ENCODE assay signal across 9 mouse cellular contexts in genomic region chr12:80013577-80013903, GRCm38 (mm10).
DNase-seq lines count a peak whose midpoint lies in the region; ATAC-seq and TF ChIP-seq lines count a peak whose summit lies in the region.
"Had no signal": no experiment of that assay in that cellular context is flagged by ENCODE, and none has a peak within 500 bp of the region (broad histone marks: within the 10 kb centered on the region; RNA-seq: fewer than 3 reads in every experiment).

No protein-coding gene starts in this region.

- H3K4me1 ChIP-seq in forebrain, embryonic 13.5 days, result peaks cover 22% of the 10 kb centered on the region
- peaks cover 18% of the 10 kb centered on the region for H3K4me1 ChIP-seq in forebrain, embryonic 12.5 days
- peaks cover 47% of the 10 kb centered on the region for H3K4me1 ChIP-seq in bone marrow macrophage, adult 2 months (ENCODE audit: control insufficient read depth, insufficient read depth, low read length)
- peaks cover 11% of the 10 kb centered on the region for H3K4me1 ChIP-seq in hindbrain, embryonic 16.5 days (ENCODE audit: control insufficient read depth, insufficient read depth, low read depth, low read length)
- peaks cover 9% of the 10 kb centered on the region for H3K4me1 ChIP-seq in midbrain, embryonic 11.5 days (ENCODE audit: control insufficient read depth, insufficient read depth, low read length)

- DNase-seq in midbrain, embryonic 11.5 days (ENCODE audit: low spot score, missing footprints), result peak; percentile 89
- DNase-seq in left cerebral cortex, postnatal 36 days (ENCODE audit: low spot score in 2 of 2), result no peak
- no peak for DNase-seq in left cerebral cortex, adult 9 months (ENCODE audit: low spot score in 2 of 2)
- no peak for DNase-seq in layer of hippocampus, adult 18-20 months (ENCODE audit: low spot score in 2 of 2)

- H3K4me2 ChIP-seq in forebrain, embryonic 13.5 days, result 0 out of 2 replicates have a peak overlapping the region, but pooled peaks have one; percentile 36
- H3K4me2 ChIP-seq in forebrain, embryonic 12.5 days, result no peak overlapping the region
- peak overlapping the region; percentile 55 for H3K4me2 ChIP-seq in hindbrain, embryonic 16.5 days (ENCODE audit: low read length)
- no peak overlapping the region for H3K4me2 ChIP-seq in midbrain, embryonic 11.5 days

- H3K27ac ChIP-seq in forebrain, embryonic 13.5 days, result peak overlapping the region; percentile 57; the same call in 1 of the 2 replicates
- no peak overlapping the region for H3K27ac ChIP-seq in forebrain, embryonic 12.5 days
- H3K27ac ChIP-seq in bone marrow macrophage, adult 2 months (ENCODE audit: insufficient read depth, low read depth, low read length), result peak overlapping the region; percentile 100
- peak overlapping the region; percentile 63 for H3K27ac ChIP-seq in hindbrain, embryonic 16.5 days (ENCODE audit: low read depth, low read length)
- no peak overlapping the region for H3K27ac ChIP-seq in midbrain, embryonic 11.5 days (ENCODE audit: low read depth, low read length)
- H3K27ac ChIP-seq: liver, embryonic 14.5 days had no signal

- no peak for TF ChIP-seq POLR2A in bone marrow macrophage, adult 2 months (IDR thresholded peaks at IDR 0.05; ENCODE audit: borderline replicate concordance, low read depth, low read length)

- no peak for TF ChIP-seq CTCF in bone marrow macrophage, adult 2 months (IDR thresholded peaks at IDR 0.05; ENCODE audit: low read depth, low read length)

- 67% methylated on average over 6 of the region's 6 CpGs for WGBS in forebrain, embryonic 13.5 days
- 80% methylated on average over 6 of the region's 6 CpGs for WGBS in forebrain, embryonic 12.5 days
- WGBS in hindbrain, embryonic 16.5 days, result 40% methylated on average over 6 of the region's 6 CpGs
- WGBS in midbrain, embryonic 11.5 days, result 74% methylated on average over 6 of the region's 6 CpGs

- no peaks in the 10 kb centered on the region for H3K36me3 ChIP-seq in forebrain, embryonic 13.5 days (ENCODE audit: poor library complexity, severe bottlenecking)
- H3K36me3 ChIP-seq in forebrain, embryonic 12.5 days (replicated peaks), result no peaks in the 10 kb centered on the region
- H3K36me3 ChIP-seq in hindbrain, embryonic 16.5 days (ENCODE audit: control insufficient read depth, insufficient read depth, low read length), result no peaks in the 10 kb centered on the region
- no peaks in the 10 kb centered on the region for H3K36me3 ChIP-seq in midbrain, embryonic 11.5 days (ENCODE audit: control insufficient read depth, insufficient read depth, low read length)

- no peak overlapping the region for H3K9ac ChIP-seq in forebrain, embryonic 13.5 days
- no peak overlapping the region for H3K9ac ChIP-seq in forebrain, embryonic 12.5 days
- 0 out of 2 replicates have a peak overlapping the region, but pooled peaks have one; percentile 23 for H3K9ac ChIP-seq in hindbrain, embryonic 16.5 days (ENCODE audit: low read depth, low read length)
- no peak overlapping the region for H3K9ac ChIP-seq in midbrain, embryonic 11.5 days (ENCODE audit: low read length)
- H3K9ac ChIP-seq: liver, embryonic 14.5 days had no signal

- H3K9me3 ChIP-seq in forebrain, embryonic 13.5 days (replicated peaks), result no peaks in the 10 kb centered on the region
- H3K9me3 ChIP-seq in forebrain, embryonic 12.5 days, result no peaks in the 10 kb centered on the region
- H3K9me3 ChIP-seq in hindbrain, embryonic 16.5 days (ENCODE audit: control insufficient read depth, low read length), result no peaks in the 10 kb centered on the region
- H3K9me3 ChIP-seq in midbrain, embryonic 11.5 days (ENCODE audit: control insufficient read depth, low read length), result no peaks in the 10 kb centered on the region

- intact Hi-C loops in left cerebral cortex, postnatal 36 days (cut with DNase I), result loop anchor here (5.0 kb wide), 1 partner anchor 99 kb away; the partner anchor contains the start of gene Zfp36l1

- H3K4me3 ChIP-seq in forebrain, embryonic 13.5 days, result no peak overlapping the region
- H3K4me3 ChIP-seq in forebrain, embryonic 12.5 days (replicated peaks), result no peak overlapping the region
- no peak overlapping the region for H3K4me3 ChIP-seq in bone marrow macrophage, adult 2 months (ENCODE audit: insufficient read depth, low read length)
- peak overlapping the region; percentile 22; the same call in 1 of the 2 replicates for H3K4me3 ChIP-seq in hindbrain, embryonic 16.5 days (ENCODE audit: low read length)
- no peak overlapping the region for H3K4me3 ChIP-seq in midbrain, embryonic 11.5 days (ENCODE audit: low read depth, low read length)

- H3K27me3 ChIP-seq in forebrain, embryonic 13.5 days, result no peaks in the 10 kb centered on the region
- no peaks in the 10 kb centered on the region for H3K27me3 ChIP-seq in forebrain, embryonic 12.5 days
- no peaks in the 10 kb centered on the region for H3K27me3 ChIP-seq in hindbrain, embryonic 16.5 days (replicated peaks; ENCODE audit: control insufficient read depth, insufficient read depth, low read length)
- H3K27me3 ChIP-seq in midbrain, embryonic 11.5 days (ENCODE audit: control insufficient read depth, insufficient read depth, low read length), result no peaks in the 10 kb centered on the region

- ATAC-seq in forebrain, embryonic 13.5 days, result no peak
- no peak for ATAC-seq in forebrain, embryonic 12.5 days (ENCODE audit: low FRiP score)
- ATAC-seq in hindbrain, embryonic 16.5 days, result peak; percentile 21; the same call in 1 of the 2 replicates
- ATAC-seq in midbrain, embryonic 11.5 days (ENCODE audit: low FRiP score), result no peak

Comparison
In these comparisons a context has a peak if more than half of its experiments do, and no peak if none do; other contexts are left out.
1. H3K27ac ChIP-seq: peak in forebrain, embryonic 13.5 days (single experiment), bone marrow macrophage, adult 2 months (single experiment) and hindbrain, embryonic 16.5 days (single experiment); none in forebrain, embryonic 12.5 days (single experiment) and midbrain, embryonic 11.5 days (single experiment).
2. H3K4me2 ChIP-seq: peak in forebrain, embryonic 13.5 days (single experiment) and hindbrain, embryonic 16.5 days (single experiment); none in forebrain, embryonic 12.5 days (single experiment) and midbrain, embryonic 11.5 days (single experiment).